Mouse (Mus musculus): ENCODE data around the gene Gm20903. TPM values are rescaled to one million over a fixed set of nuclear protein-coding genes. Genes with fewer than 3 reads are reported as not detected.
"Not testable (repeated sequence)": the region's sequence is repeated elsewhere in the genome, so short reads cannot be mapped to it uniquely, and the experiment has no call there.

The Gm20903 gene
- polyA plus RNA-seq (2015; fragmentation: Nextera tagmentation; extraction: Ambion mirVana): not detected in 2 replicates

- H3K9me3 ChIP-seq (ENCODE audit: low read length); H3K9ac ChIP-seq (replicated peaks; ENCODE audit: low read depth); ATAC-seq; H3K4me1 ChIP-seq (ENCODE audit: insufficient read depth, low read depth, low read length); H3K36me3 ChIP-seq (ENCODE audit: insufficient read depth, low read length); DNase-seq (ENCODE audit: low spot score); H3K4me2 ChIP-seq (replicated peaks; ENCODE audit: low read depth, low read length); H3K4me3 ChIP-seq (ENCODE audit: low read depth, low read length); H3K27ac ChIP-seq (ENCODE audit: low read length); H3K27me3 ChIP-seq (replicated peaks; ENCODE audit: insufficient read depth, low read length): not testable (repeated sequence)
- WGBS: no CpG with 5 or more reads among the region's 6 CpGs
These were observed at the start of gene Gm20903 for GRCm38 (mm10) chrY:73669015-73669414. TSS of gene Gm20903 (plus strand) at chrY:73669315.
